Mouse (Mus musculus): ENCODE results near the gene Cep164. TPM values are rescaled to one million over a fixed set of nuclear protein-coding genes. Genes with fewer than 3 reads are reported as not detected.

The Cep164 gene
- polyA plus RNA-seq, 1 experiment from 2014 or later: 11.5 TPM

DNA sequence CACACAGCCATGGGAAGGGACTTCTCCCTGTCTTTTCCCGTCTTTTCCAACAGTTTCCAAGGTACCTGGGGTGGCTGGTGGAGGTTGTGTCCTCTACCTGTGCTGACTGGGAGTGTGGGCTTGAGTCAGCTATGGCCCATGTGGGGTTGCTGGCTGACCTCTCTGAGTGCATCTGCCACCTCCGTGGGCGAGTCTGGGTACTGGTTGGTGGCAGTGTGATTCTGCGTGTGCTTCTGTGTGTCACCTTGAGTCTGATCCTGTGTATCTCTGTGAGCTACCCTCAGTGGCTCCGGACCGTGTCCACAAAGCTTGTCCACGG lies 11.4 kb upstream of the Cep164 start:
- no peaks in the 10 kb centered on the region for H3K9me3 ChIP-seq (ENCODE audit: control insufficient read depth, low read length)
- no peak for ATAC-seq (ENCODE audit: low FRiP score)
- no peak for DNase-seq (ENCODE audit: low spot score)
- WGBS: 80% methylated on average over 7 of the region's 7 CpGs
- H3K9ac ChIP-seq: peak overlapping the region; percentile 91
- peaks cover 36% of the 10 kb centered on the region for H3K4me1 ChIP-seq (replicated peaks; ENCODE audit: control insufficient read depth, insufficient read depth, low read length)
- H3K4me3 ChIP-seq (replicated peaks; ENCODE audit: low read length): peak overlapping the region; percentile 69
- H3K27ac ChIP-seq: no peak overlapping the region
- H3K4me2 ChIP-seq (replicated peaks): peak overlapping the region; percentile 91
- no peaks in the 10 kb centered on the region for H3K36me3 ChIP-seq (replicated peaks; ENCODE audit: control insufficient read depth, insufficient read depth)
- no peaks in the 10 kb centered on the region for H3K27me3 ChIP-seq (ENCODE audit: control insufficient read depth, insufficient read depth, low read length)

DNA sequence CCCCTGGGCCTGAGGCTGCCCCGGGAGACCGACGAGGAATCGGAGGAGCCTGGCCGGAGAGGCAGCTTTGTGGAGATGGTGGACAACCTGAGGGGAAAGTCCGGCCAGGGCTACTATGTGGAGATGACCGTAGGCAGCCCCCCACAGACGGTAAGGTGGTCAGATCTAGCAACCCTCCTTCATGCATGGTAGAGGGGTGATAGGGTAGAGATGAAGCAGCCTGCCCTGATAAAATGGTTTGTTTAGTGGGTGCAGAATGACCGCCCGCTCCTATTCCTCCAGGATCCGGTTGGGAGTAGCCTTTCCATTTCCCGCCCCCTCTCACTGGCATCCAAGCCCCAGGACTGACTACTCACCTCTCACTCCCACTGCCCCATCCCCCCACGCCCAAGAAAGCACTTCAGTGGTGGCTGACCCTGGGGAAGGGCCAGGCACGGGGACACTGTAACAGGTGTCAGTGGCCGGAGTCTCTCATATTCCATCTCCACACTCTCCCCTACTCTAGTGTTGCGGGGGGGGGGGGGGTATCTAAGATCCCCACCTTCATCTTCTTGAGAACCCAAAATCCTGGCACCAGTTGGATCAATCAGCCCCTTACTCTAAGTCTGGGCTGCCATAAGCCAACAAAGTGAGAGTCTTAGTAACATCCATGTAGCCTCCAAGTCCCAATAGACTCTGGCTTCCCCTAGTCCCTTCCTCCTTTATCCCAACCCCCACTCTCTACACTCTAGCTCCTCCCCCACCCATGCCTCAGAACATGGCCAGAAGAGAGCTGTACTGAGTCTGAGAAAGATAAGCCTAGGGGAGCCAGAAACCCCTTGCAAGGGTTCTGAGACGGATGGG lies 10.9 kb upstream of the Cep164 start:
- Histone ChIP-seq H3K36me3 (replicated peaks; ENCODE audit: control insufficient read depth, insufficient read depth) (no peaks in the 10 kb centered on the region), H3K9me3 (ENCODE audit: control insufficient read depth, low read length) (no peaks in the 10 kb centered on the region), H3K4me1 (replicated peaks; ENCODE audit: control insufficient read depth, insufficient read depth, low read length) (peaks cover 36% of the 10 kb centered on the region), H3K9ac (peak overlapping the region; percentile 91), H3K4me3 (replicated peaks; ENCODE audit: low read length) (peak overlapping the region; percentile 69), H3K27ac (0 out of 2 replicates have a peak overlapping the region, but pooled peaks have one; percentile 83), H3K4me2 (replicated peaks) (peak overlapping the region; percentile 91), H3K27me3 (ENCODE audit: control insufficient read depth, insufficient read depth, low read length) (no peaks in the 10 kb centered on the region)
- ATAC-seq (ENCODE audit: low FRiP score) (peak; percentile 1; the same call in 1 of the 2 replicates), DNase-seq (ENCODE audit: low spot score) (no peak)
- 15% methylated on average over 17 of the region's 17 CpGs for WGBS

DNA sequence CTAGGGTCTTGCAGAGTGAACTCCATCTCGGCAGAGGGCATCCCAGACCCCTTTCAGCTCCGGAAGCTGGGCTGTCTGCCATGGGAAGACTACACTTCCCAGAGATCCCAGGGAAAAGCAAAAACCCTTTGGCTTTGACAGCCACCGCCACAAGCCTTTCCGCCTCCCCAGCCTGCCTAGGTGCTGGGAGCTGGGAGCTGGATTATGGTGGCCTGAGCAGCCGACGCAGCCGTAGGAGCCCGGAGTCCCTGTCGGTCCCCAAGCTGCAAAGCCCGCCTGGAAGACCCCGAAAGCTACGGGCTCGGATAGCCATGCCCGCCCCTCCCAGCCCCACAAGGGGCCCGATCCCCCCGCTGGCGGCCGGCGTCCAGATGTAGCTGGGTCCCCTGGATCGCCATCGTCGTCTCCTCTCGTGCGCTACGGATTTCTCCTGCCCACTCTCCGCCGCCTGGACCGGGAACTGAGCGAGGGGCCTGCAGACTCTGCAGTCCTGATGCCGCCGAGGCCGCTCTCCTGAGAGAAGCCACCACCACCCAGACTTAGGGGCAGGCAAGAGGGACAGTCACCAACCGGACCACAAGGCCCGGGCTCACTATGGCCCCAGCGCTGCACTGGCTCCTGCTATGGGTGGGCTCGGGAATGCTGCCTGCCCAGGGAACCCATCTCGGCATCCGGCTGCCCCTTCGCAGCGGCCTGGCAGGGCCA lies 10.1 kb upstream of the Cep164 start, which contains the start of gene Bace1:
Bace1 (plus strand) TSS at position 147 of the 705 bp plus-strand sequence.
- H3K4me2 ChIP-seq (replicated peaks): peak within 1 kb of the TSS; percentile 91
- H3K9ac ChIP-seq: peak within 1 kb of the TSS; percentile 91
- H3K27me3 ChIP-seq (ENCODE audit: control insufficient read depth, insufficient read depth, low read length): no peaks in the 10 kb centered on the region
- under 1% methylated on average over 35 of the region's 40 CpGs for WGBS
- no peaks in the 10 kb centered on the region for H3K9me3 ChIP-seq (ENCODE audit: control insufficient read depth, low read length)
- DNase-seq (ENCODE audit: low spot score) (peak; percentile 89), ATAC-seq (ENCODE audit: low FRiP score) (peak; percentile 88)
- no peaks in the 10 kb centered on the region for H3K36me3 ChIP-seq (replicated peaks; ENCODE audit: control insufficient read depth, insufficient read depth)
- peaks cover 36% of the 10 kb centered on the region for H3K4me1 ChIP-seq (replicated peaks; ENCODE audit: control insufficient read depth, insufficient read depth, low read length)
- peak within 1 kb of the TSS; percentile 83 for H3K27ac ChIP-seq
- peak within 1 kb of the TSS; percentile 69 for H3K4me3 ChIP-seq (replicated peaks; ENCODE audit: low read length)

DNA sequence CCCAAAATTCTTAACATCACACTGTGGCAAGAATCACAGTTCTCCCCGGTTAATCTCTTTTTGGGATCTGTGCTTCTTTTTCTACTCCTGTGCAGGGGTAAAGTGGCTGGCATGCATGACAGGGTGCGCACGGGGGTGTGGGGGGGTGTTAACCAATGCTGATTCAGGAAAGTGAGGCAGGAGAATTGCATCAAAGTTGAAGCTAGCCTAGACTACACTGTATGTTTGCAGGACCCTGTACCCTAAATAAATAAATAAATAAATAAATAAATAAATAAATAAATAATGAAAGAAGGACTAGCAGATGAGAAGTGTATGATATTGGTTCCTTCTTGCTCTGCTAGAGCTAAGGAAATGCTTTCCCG lies 9.6 kb upstream of the Cep164 start:
- Histone ChIP-seq H3K27me3 (ENCODE audit: control insufficient read depth, insufficient read depth, low read length) (no peaks in the 10 kb centered on the region), H3K36me3 (replicated peaks; ENCODE audit: control insufficient read depth, insufficient read depth) (no peaks in the 10 kb centered on the region), H3K27ac (peak overlapping the region; percentile 83), H3K4me3 (replicated peaks; ENCODE audit: low read length) (peak overlapping the region; percentile 69), H3K9ac (no peak overlapping the region), H3K4me1 (replicated peaks; ENCODE audit: control insufficient read depth, insufficient read depth, low read length) (peaks cover 36% of the 10 kb centered on the region), H3K9me3 (ENCODE audit: control insufficient read depth, low read length) (no peaks in the 10 kb centered on the region), H3K4me2 (replicated peaks) (peak overlapping the region; percentile 91)
- 18% methylated on average over 4 of the region's 4 CpGs for WGBS
- ATAC-seq (ENCODE audit: low FRiP score) (no peak; the same call in 1 of the 2 replicates), DNase-seq (ENCODE audit: low spot score) (no peak)

DNA sequence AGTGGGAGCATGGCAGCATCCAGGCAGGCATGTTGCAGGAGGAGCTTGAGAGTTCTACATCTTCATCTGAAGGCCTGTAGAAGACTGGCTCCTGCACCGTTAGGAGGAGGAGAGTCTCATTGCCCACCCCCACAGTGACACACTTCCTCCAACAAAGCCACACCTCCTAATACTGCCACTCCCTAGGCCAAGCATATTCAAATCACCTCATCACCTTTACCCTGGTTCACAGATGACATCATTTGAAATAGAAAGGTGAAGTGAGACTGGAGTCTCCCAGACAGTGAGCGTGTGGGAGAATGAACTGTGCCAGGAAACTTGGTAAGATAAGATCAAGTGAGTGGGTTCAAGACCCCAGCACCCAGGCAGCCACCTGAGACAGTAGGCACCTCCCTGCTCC lies 5.0 kb upstream of the Cep164 start:
- no peaks in the 10 kb centered on the region for H3K27me3 ChIP-seq (ENCODE audit: control insufficient read depth, insufficient read depth, low read length)
- H3K36me3 ChIP-seq (replicated peaks; ENCODE audit: control insufficient read depth, insufficient read depth): no peaks in the 10 kb centered on the region
- ATAC-seq (ENCODE audit: low FRiP score): no peak
- H3K9me3 ChIP-seq (ENCODE audit: control insufficient read depth, low read length): no peaks in the 10 kb centered on the region
- no peak overlapping the region for H3K4me2 ChIP-seq (replicated peaks)
- WGBS: 88% methylated on average over 2 of the region's 2 CpGs
- no peak for DNase-seq (ENCODE audit: low spot score)
- no peaks in the 10 kb centered on the region for H3K4me1 ChIP-seq (replicated peaks; ENCODE audit: control insufficient read depth, insufficient read depth, low read length)
- no peak overlapping the region for H3K27ac ChIP-seq
- H3K9ac ChIP-seq: no peak overlapping the region
- H3K4me3 ChIP-seq (replicated peaks; ENCODE audit: low read length): no peak overlapping the region

DNA sequence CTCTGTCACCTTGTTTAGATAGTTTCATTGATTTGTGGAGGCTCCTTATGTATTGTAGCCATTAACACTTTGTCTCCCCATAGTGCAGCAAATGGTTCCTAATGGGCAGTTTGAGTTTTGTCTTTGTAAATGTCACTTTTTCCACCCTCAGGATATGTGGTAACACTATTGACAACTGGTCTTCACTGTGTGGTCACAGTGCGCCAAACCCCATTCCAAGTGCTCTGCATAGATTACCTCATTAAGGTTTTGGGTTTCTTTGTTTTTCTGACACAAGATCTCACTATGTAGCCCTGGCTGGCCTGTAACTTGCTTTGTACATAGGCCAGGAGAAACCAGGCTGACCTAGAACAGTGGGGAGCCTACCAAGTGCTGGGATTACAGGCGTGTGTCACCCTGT lies 4.4 kb upstream of the Cep164 start:
- H3K9ac ChIP-seq: no peak overlapping the region
- DNase-seq (ENCODE audit: low spot score) (no peak), ATAC-seq (ENCODE audit: low FRiP score) (no peak)
- H3K9me3 ChIP-seq (ENCODE audit: control insufficient read depth, low read length): no peaks in the 10 kb centered on the region
- no peak overlapping the region for H3K4me2 ChIP-seq (replicated peaks)
- no peak overlapping the region for H3K4me3 ChIP-seq (replicated peaks; ENCODE audit: low read length)
- H3K36me3 ChIP-seq (replicated peaks; ENCODE audit: control insufficient read depth, insufficient read depth): no peaks in the 10 kb centered on the region
- H3K27ac ChIP-seq: no peak overlapping the region
- no peaks in the 10 kb centered on the region for H3K27me3 ChIP-seq (ENCODE audit: control insufficient read depth, insufficient read depth, low read length)
- H3K4me1 ChIP-seq (replicated peaks; ENCODE audit: control insufficient read depth, insufficient read depth, low read length): no peaks in the 10 kb centered on the region
- 93% methylated on average over 2 of the region's 2 CpGs for WGBS

DNA sequence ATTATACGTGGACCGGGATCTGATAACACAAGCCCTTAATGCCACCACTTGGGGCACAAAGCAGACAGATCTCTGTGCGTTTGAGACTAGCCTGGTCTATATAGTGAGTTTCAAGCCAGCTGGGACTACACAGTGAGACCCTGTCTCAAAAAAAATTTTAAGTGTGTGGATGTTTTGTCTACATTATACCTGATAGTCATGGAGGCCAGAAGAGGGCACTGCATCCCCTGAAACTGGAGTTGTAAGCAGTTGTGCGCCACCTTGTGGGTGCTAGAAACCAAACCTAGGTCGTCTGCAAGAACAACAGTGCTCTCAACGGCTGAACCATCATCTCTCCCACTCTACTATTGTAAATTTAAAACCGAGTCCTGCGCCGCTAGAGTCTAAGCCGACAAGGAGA lies 616 bp upstream of the Cep164 start:
- 26% methylated on average over 10 of the region's 10 CpGs for WGBS
- H3K4me2 ChIP-seq (replicated peaks): peak overlapping the region; percentile 65
- H3K36me3 ChIP-seq (replicated peaks; ENCODE audit: control insufficient read depth, insufficient read depth): no peaks in the 10 kb centered on the region
- ATAC-seq (ENCODE audit: low FRiP score) (peak; percentile 32; the same call in 1 of the 2 replicates), DNase-seq (ENCODE audit: low spot score) (peak; percentile 84)
- peaks cover 6% of the 10 kb centered on the region for H3K4me1 ChIP-seq (replicated peaks; ENCODE audit: control insufficient read depth, insufficient read depth, low read length)
- no peak overlapping the region for H3K27ac ChIP-seq
- no peaks in the 10 kb centered on the region for H3K9me3 ChIP-seq (ENCODE audit: control insufficient read depth, low read length)
- H3K4me3 ChIP-seq (replicated peaks; ENCODE audit: low read length): peak overlapping the region; percentile 81
- no peaks in the 10 kb centered on the region for H3K27me3 ChIP-seq (ENCODE audit: control insufficient read depth, insufficient read depth, low read length)
- no peak overlapping the region for H3K9ac ChIP-seq

DNA sequence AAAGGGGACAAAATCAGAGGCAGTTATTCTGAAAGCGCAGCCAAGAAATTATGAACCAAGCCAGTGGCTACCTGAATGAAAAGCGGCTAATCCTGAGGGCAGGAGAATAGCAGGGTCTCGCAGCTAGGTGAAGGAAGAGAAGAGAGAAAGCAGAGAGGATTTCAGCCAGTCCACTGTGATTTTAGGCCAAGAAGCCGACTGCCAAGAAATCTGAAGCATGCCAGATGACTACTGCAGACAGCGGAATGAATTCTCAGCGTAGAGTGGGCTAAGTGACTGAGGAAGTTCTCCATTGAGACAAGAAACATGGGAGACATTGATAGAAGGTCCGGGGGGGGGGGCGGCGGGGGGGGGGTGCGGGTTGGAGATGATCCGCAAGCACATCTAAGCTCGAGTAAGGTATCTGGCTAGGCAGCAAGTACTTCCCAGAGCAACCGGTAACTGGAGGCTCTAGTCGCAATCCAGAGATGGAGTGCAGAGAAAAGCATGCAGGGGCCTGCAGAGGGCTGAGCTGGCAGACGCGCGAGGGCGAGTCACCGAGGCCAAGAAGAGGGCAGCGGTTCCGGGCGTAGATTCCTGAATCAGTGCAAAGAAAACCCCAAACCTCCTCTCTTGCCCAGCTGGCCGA lies 714 bp downstream of the Cep164 start:
- WGBS: 8% methylated on average over 20 of the region's 23 CpGs
- DNase-seq (ENCODE audit: low spot score) (no peak), ATAC-seq (ENCODE audit: low FRiP score) (peak; percentile 34; the same call in 1 of the 2 replicates)

DNA sequence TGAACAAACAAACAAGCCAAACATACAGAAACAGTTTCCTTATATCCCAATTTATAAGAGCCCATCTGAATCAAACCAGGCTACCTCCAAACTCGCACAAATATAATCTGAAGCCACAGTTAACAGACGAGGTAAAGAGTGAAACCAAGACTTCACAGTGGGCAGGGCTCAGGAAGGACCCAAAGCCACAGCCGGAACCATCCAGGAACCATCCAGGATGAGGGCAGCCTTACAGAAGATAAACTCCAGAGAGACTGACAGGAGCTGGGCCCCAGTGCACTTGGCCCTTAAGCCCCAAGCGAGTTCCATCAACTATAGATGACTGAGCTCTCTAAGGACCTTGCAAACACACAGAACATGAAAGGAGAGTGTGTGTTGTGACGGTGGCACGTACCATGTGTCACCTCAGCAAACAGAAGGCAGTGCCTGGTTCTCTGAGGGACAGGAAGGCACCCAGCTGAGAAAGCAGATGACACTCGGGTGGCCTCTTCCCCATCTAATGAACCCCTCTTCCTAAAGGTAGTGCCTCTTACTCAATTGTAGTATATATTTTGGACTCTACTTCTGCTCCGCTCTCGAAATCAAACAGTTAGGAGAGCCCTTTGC lies 10.0 kb downstream of the Cep164 start:
- DNase-seq (ENCODE audit: low spot score) (no peak), ATAC-seq (ENCODE audit: low FRiP score) (no peak)
- 89% methylated on average over 9 of the region's 9 CpGs for WGBS
- no peak overlapping the region for H3K4me3 ChIP-seq (replicated peaks; ENCODE audit: low read length)
- no peaks in the 10 kb centered on the region for H3K27me3 ChIP-seq (ENCODE audit: control insufficient read depth, insufficient read depth, low read length)
- H3K4me1 ChIP-seq (replicated peaks; ENCODE audit: control insufficient read depth, insufficient read depth, low read length): no peaks in the 10 kb centered on the region
- H3K4me2 ChIP-seq (replicated peaks): no peak overlapping the region
- no peak overlapping the region for H3K9ac ChIP-seq
- H3K36me3 ChIP-seq (replicated peaks; ENCODE audit: control insufficient read depth, insufficient read depth): peaks cover 21% of the 10 kb centered on the region; the same call in 1 of the 2 replicates
- no peaks in the 10 kb centered on the region for H3K9me3 ChIP-seq (ENCODE audit: control insufficient read depth, low read length)
- H3K27ac ChIP-seq: no peak overlapping the region

More for the DNA sequence above, 714 bp downstream of the Cep164 start:
- peak overlapping the region; percentile 81 for H3K4me3 ChIP-seq (replicated peaks; ENCODE audit: low read length)
- peaks cover 6% of the 10 kb centered on the region for H3K4me1 ChIP-seq (replicated peaks; ENCODE audit: control insufficient read depth, insufficient read depth, low read length)
- H3K9ac ChIP-seq: peak overlapping the region; percentile 68
- 0 out of 2 replicates have a peak, but pooled peaks cover 6% of the 10 kb centered on the region for H3K36me3 ChIP-seq (replicated peaks; ENCODE audit: control insufficient read depth, insufficient read depth)
- no peaks in the 10 kb centered on the region for H3K27me3 ChIP-seq (ENCODE audit: control insufficient read depth, insufficient read depth, low read length)
- H3K9me3 ChIP-seq (ENCODE audit: control insufficient read depth, low read length): no peaks in the 10 kb centered on the region
- peak overlapping the region; percentile 16; the same call in 1 of the 2 replicates for H3K27ac ChIP-seq
- H3K4me2 ChIP-seq (replicated peaks): peak overlapping the region; percentile 65

Data from hindbrain, embryonic 14.5 days (tissue).